Mouse (Mus musculus) hindbrain, postnatal 0 days (tissue): ENCODE results near the gene Pdpk1. TPM values are rescaled to one million over a fixed set of nuclear protein-coding genes. Genes with fewer than 3 reads are reported as not detected.

ENCODE experiments used
- ATAC-seq: fragments of 200-750 bp; cut with Nextera tagmentation; 2 replicates; pipeline ENCODE4 v1.8.0; 2017; ENCODE audit warnings: mild to moderate bottlenecking, moderate TSS enrichment, moderate library complexity
- DNase-seq: peaks from one replicate; pipeline ENCODE4 v3.0.0-alpha.2; 2015; ENCODE audit warnings: low spot score
- H3K27ac ChIP-seq: fragments of 300-500 bp; sonication (generic); 2 replicates; pipeline ENCODE4 v1.5.1; 2014; ENCODE audit warnings: mild to moderate bottlenecking
- H3K27me3 ChIP-seq: fragments of 300-500 bp; sonication (generic); 2 replicates; pipeline ENCODE4 v1.6.1; 2014; ENCODE audit warnings: low read length, mixed read lengths; ENCODE audit not compliant: insufficient read depth
- H3K36me3 ChIP-seq: fragments of 300-500 bp; sonication (generic); 2 replicates; pipeline ENCODE4 v1.6.1; 2014; ENCODE audit warnings: low read length, mixed read lengths; ENCODE audit not compliant: insufficient read depth
- H3K4me1 ChIP-seq: fragments of 300-500 bp; sonication (generic); 2 replicates; pipeline ENCODE4 v1.6.1; 2014; ENCODE audit warnings: antibody characterized with exemption, low read length, mixed read lengths; ENCODE audit not compliant: insufficient read depth
- H3K4me2 ChIP-seq: fragments of 300-500 bp; sonication (generic); 2 replicates; pipeline ENCODE4 v1.6.1; 2014; ENCODE audit warnings: low read depth, mild to moderate bottlenecking, low read length, moderate library complexity, mixed read lengths
- H3K4me3 ChIP-seq: fragments of 300-500 bp; sonication (generic); 2 replicates; pipeline ENCODE4 v1.5.1; 2014; ENCODE audit warnings: low read length
- H3K9ac ChIP-seq: fragments of 300-500 bp; sonication (generic); replicated peaks from 2 replicates; pipeline ENCODE4 v1.6.1; 2014; ENCODE audit warnings: mild to moderate bottlenecking, low read length, moderate library complexity, mixed read lengths
- H3K9me3 ChIP-seq: fragments of 300-500 bp; sonication (generic); 2 replicates; pipeline ENCODE4 v1.6.1; 2016; ENCODE audit warnings: low read length, mixed read lengths
- CTCF ChIP-seq: IDR thresholded peaks from 2 replicates; pipeline ENCODE4 v1.5.1; 2016; ENCODE audit warnings: antibody characterized with exemption, control low read depth, low read depth
- WGBS: fragments of 180-500 bp; shearing (Covaris S2); extraction: QIAGEN DNeasy Blood & Tissue Kit; methylation state at CpG from one replicate; pipeline ENCODE4 v1.1.7; 2014; 5-methylcytosine and 5-hydroxymethylcytosine counted together
- polyA plus RNA-seq: library from polyadenylated mRNA; unstranded; fragments of >200 nt; fragmentation: Nextera tagmentation; extraction: Ambion mirVana; gene quantifications from 2 replicates; pipeline ENCODE4 v1.2.1, GENCODE M21; 2015
- total RNA-seq: library from RNA; depleted of rRNA; stranded (reverse); fragments of >200 nt; gene quantifications from 2 replicates; pipeline ENCODE4 v1.2.3, GENCODE M21; 2014

Pdpk1 gene
- total and polyA plus RNA-seq, 2 experiments from 2014 or later, result 54.1 to 56.3 TPM

DNA sequence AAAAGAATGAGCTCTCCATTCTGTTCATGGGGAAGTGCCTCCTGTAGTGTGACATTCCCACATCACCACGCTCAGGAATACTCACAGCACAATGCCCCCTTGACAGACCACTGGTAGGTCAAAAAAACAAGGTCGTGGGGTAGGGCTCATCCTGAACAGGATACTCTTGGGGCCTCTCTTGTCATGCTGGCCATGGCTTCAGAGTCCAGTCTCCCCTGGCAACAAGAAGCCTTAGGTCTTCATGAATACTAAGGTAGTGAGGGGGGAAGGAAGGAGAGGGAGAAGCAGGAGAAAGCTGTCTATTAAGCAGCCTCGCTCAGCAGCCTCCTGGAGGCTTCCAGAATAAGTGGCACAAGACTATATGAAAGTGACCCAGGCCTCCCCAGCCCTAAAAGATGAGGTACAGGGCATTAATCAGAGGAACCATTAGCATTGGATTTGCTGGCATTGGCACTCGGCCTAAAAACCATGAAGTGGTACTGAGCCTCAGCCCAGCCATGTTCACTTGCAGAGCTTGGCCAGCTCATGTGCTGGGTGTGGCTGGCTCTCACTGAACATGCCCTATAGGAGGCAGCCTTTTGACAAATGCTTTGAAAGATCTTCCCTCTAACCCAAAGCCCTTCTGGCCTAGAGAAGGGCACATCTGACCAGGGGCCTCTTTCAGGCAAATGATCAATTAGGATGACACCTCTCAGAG is 88.1 kb downstream of the Pdpk1 start:
- Histone ChIP-seq H3K9ac (no peak overlapping the region), H3K4me1 (peaks cover 3% of the 10 kb centered on the region; the same call in 1 of the 2 replicates), H3K27ac (peak overlapping the region; percentile 67), H3K4me3 (no peak overlapping the region), H3K4me2 (no peak overlapping the region), H3K27me3 (no peaks in the 10 kb centered on the region), H3K9me3 (no peaks in the 10 kb centered on the region), H3K36me3 (peaks cover 29% of the 10 kb centered on the region)
- 63% methylated on average over 4 of the region's 4 CpGs for WGBS
- TF ChIP-seq CTCF, result no peak
- ATAC-seq, result peak; percentile 63
- peak; percentile 34 for DNase-seq

DNA sequence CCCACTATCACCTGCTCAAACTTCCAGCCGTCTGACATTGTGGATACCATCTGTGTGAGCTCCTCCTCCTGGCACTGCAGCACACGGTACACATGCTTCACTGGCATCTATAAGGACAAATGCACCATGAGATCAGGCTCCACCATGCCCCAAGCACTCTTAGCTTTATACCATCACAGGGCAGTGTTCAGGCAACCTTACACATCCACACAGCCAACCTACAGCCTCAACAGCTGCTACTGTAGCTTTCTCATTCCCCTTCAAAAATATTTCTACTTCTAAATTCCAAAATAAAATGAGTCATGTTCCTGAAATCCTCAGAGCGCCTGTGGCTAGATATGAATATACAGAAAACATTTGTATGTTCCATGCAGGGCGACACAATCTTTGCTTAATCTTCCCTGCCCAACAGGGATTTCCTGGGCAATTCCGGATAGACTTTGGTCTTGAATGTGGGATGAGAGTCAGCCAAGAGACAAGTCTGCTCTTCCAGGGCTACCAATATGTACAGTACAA is 92.9 kb downstream of the Pdpk1 start:
- ATAC-seq, result no peak

DNA sequence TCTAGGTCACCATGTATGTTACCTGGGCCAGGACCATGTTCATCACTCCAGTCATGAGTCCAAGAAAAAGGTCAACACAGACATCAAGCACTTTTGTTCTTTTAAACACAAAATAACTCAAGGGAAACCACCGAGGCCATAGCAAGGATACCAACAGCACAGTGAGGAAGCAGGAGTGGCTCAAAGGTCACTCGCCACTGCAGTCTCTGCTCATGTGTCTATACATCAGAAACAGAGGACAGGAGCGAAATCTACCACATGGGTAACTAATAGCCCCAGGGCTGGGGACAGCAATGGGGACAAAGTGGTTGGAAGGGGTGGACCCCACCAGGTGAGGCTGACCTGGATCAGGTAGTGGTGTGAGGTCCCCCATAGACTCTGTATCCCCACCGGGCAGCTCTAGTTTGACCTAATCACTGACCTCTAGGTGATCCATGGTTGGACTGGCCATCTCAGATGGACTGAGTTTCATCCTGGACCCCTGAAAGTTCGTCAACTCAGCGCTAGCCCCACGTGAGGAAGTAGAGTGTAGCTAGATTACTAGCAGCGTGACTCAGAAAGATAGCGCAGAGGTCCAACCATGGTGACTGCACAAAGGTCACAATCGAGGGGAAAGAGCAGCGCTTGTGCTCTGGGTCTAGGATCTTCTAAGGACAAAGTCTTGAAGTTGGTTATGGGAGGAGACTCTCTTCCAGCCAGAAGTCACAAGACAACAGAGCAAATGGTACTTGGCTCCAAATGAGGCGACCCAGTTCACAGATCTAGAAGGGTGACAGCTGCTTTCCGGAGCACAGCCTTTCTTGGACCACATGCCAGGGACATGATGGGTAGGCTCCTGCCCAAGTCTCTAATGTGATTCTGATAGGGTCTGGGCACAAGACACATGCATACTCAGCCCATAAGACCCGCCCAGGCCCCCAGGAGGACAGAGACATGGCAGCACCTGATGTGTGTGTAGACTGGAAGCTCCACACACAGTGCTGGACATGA is 93.8 kb downstream of the Pdpk1 start:
- H3K36me3 ChIP-seq, result peaks cover 76% of the 10 kb centered on the region
- H3K4me1 ChIP-seq, result no peaks in the 10 kb centered on the region
- no peak overlapping the region for H3K4me3 ChIP-seq
- no peak overlapping the region for H3K9ac ChIP-seq
- WGBS, result 96% methylated on average over 14 of the region's 14 CpGs
- no peaks in the 10 kb centered on the region for H3K27me3 ChIP-seq
- H3K27ac ChIP-seq, result no peak overlapping the region
- DNase-seq, result no peak
- no peak for TF ChIP-seq CTCF
- no peak overlapping the region for H3K4me2 ChIP-seq
- H3K9me3 ChIP-seq, result no peaks in the 10 kb centered on the region
- 0 out of 2 replicates have a peak, but pooled peaks have one; percentile 31 for ATAC-seq

More for the DNA sequence above, 92.9 kb downstream of the Pdpk1 start:
- WGBS, result 89% methylated on average over 5 of the region's 5 CpGs
- Histone ChIP-seq H3K36me3 (peaks cover 69% of the 10 kb centered on the region), H3K4me2 (no peak overlapping the region), H3K27me3 (no peaks in the 10 kb centered on the region), H3K9me3 (no peaks in the 10 kb centered on the region), H3K9ac (no peak overlapping the region), H3K4me1 (no peaks in the 10 kb centered on the region), H3K4me3 (no peak overlapping the region), H3K27ac (no peak overlapping the region)
- DNase-seq, result no peak
- no peak for TF ChIP-seq CTCF

DNA sequence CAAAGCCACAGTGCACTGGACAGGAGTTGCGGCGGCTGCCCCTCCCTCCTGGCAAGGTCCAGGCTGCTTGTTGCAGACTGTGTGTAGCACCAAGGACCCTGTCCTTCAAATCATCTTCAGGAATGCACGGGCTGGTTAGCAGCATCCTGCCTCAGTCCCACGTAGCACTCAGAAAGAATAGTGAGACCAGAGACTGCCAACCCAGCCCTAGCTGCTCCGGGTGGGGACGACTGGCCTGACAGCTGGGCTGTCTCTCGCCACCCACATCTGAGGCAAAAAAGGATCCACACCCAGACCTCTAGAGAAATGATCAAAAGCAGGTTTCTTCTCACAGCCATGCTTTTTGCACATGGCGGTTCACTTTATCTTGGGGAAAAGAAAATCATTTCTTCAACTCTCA is 101.7 kb downstream of the Pdpk1 start:
- Histone ChIP-seq H3K27me3 (no peaks in the 10 kb centered on the region), H3K9me3 (no peaks in the 10 kb centered on the region), H3K36me3 (peaks cover 48% of the 10 kb centered on the region), H3K4me2 (no peak overlapping the region), H3K4me3 (no peak overlapping the region), H3K4me1 (no peaks in the 10 kb centered on the region), H3K27ac (no peak overlapping the region), H3K9ac (no peak overlapping the region)
- ATAC-seq (no peak), DNase-seq (no peak)
- no peak for TF ChIP-seq CTCF
- WGBS, result 96% methylated on average over 8 of the region's 8 CpGs

DNA sequence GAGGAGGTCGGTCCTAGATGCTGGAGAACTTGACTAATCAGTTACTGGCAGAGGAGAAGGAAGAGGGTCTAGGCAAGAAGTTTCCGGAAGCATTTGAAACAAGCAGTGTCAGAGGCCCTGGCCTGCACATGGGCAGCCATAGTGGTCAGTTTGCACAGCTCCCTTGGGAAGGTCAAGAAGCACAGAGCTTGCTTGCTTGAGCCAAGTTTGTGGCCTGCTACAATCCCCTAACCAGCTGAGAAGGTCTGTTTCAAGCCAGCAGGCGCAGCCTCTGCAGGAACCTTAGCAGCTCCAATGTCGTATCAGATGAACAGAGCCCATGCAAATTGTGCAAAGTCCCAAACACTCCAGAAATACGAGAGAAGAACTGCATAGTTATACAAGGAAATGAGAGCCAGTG is 102.7 kb downstream of the Pdpk1 start:
- no peak for TF ChIP-seq CTCF
- Histone ChIP-seq H3K9me3 (no peaks in the 10 kb centered on the region), H3K4me3 (no peak overlapping the region), H3K36me3 (peaks cover 38% of the 10 kb centered on the region), H3K27me3 (no peaks in the 10 kb centered on the region), H3K9ac (no peak overlapping the region), H3K4me2 (no peak overlapping the region), H3K4me1 (no peaks in the 10 kb centered on the region), H3K27ac (no peak overlapping the region)
- no peak for DNase-seq
- 89% methylated on average over 5 of the region's 5 CpGs for WGBS
- ATAC-seq, result no peak

DNA sequence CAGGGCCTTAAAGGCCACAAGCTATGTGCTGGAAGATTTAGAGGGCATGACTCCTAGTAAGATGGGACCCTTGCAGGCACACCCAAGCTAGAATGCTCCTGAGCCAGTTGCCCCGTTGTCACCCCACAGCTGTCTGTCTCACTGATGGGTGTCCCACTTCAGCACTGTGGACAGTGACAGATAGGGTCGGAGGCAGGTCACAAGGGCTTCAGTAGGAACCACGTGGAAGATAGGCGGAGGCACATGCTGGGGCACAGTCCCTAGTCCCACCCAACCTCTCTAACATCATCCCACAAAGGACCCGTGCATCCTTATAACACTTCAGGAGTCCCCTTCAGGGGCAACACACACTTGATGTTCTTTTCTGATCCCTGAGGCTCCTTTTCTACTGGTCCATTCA is 104.7 kb downstream of the Pdpk1 start:
- WGBS, result 54% methylated on average over 5 of the region's 5 CpGs
- no peak overlapping the region for H3K4me2 ChIP-seq
- H3K4me1 ChIP-seq, result no peaks in the 10 kb centered on the region
- no peaks in the 10 kb centered on the region for H3K9me3 ChIP-seq
- H3K27ac ChIP-seq, result no peak overlapping the region
- no peak overlapping the region for H3K9ac ChIP-seq
- TF ChIP-seq CTCF, result no peak
- ATAC-seq (no peak; the same call in 1 of the 2 replicates), DNase-seq (no peak)
- no peaks in the 10 kb centered on the region for H3K27me3 ChIP-seq
- peaks cover 21% of the 10 kb centered on the region for H3K36me3 ChIP-seq
- H3K4me3 ChIP-seq, result no peak overlapping the region
